Mouse (Mus musculus) myocyte (in vitro differentiated cells): Measurements from ENCODE around the gene Prrx2.
A peak's percentile ranks its signal among the peaks of the same experiment; 100 is the strongest.

ENCODE experiments used
- CEBPB ChIP-seq: IDR thresholded peaks from 2 replicates; pipeline ENCODE4 v1.6.1; 2011; ENCODE audit warnings: mild to moderate bottlenecking, moderate library complexity; ENCODE audit not compliant: poor library complexity, insufficient read depth, severe bottlenecking
- E2F4 ChIP-seq: IDR thresholded peaks from one replicate; pipeline ENCODE4 v1.6.1; 2011; ENCODE audit warnings: mild to moderate bottlenecking, control low read depth, moderate library complexity; ENCODE audit not compliant: insufficient read depth
- MAX ChIP-seq: IDR thresholded peaks from one replicate; pipeline ENCODE4 v1.6.1; 2011; ENCODE audit warnings: low read depth, mild to moderate bottlenecking, control low read depth
- MYOD1 ChIP-seq, 3 experiments: IDR thresholded peaks; one replicate each; pipeline ENCODE4 v1.6.1; 2011; ENCODE audit warnings: control low read depth in 2 of 3, low read depth in 2 of 3, mild to moderate bottlenecking in 2 of 3, moderate library complexity in 1 of 3; ENCODE audit not compliant: insufficient read length in 2 of 3, control insufficient read depth in 1 of 3
- MYOG ChIP-seq, 3 experiments: IDR thresholded peaks; one replicate each; pipeline ENCODE4 v1.6.1; 2011; ENCODE audit warnings: control low read depth in 2 of 3, low read depth in 2 of 3, mild to moderate bottlenecking in 2 of 3; ENCODE audit not compliant: insufficient read length in 2 of 3, control insufficient read depth in 1 of 3, insufficient read depth in 1 of 3
- POLR2A ChIP-seq: IDR thresholded peaks from one replicate; pipeline ENCODE4 v1.6.1; 2011; ENCODE audit warnings: low read depth, mild to moderate bottlenecking, control low read depth, moderate library complexity; ENCODE audit not compliant: insufficient read length
- POLR2AphosphoS2 ChIP-seq: IDR thresholded peaks from one replicate; pipeline ENCODE4 v1.6.1; 2011; ENCODE audit warnings: low read depth, control low read depth; ENCODE audit not compliant: insufficient read length
- TCF12 ChIP-seq: IDR thresholded peaks from one replicate; pipeline ENCODE4 v1.6.1; 2011; ENCODE audit warnings: mild to moderate bottlenecking, control low read depth; ENCODE audit not compliant: poor library complexity, insufficient read depth, severe bottlenecking
- TCF3 ChIP-seq: IDR thresholded peaks from one replicate; pipeline ENCODE4 v1.6.1; 2011; ENCODE audit warnings: low read depth, control low read depth; ENCODE audit not compliant: insufficient read length
- USF1 ChIP-seq: IDR thresholded peaks from one replicate; pipeline ENCODE4 v1.6.1; 2011; ENCODE audit warnings: low read depth, mild to moderate bottlenecking, control low read depth, moderate library complexity

GRCm38 (mm10) chr2:30808296-30808655 is 26.5 kb upstream of the Prrx2 start:
- TF ChIP-seq MAX (no peak), POLR2A (no peak), USF1 (no peak), TCF12 (no peak), MYOG (IDR thresholded peaks at IDR 0.05; ENCODE audit: control insufficient read depth in 1 of 3, insufficient read depth in 1 of 3, insufficient read length in 2 of 3, low read depth in 2 of 3) (peak in 1 of 3 experiments; percentile 18), POLR2AphosphoS2 (no peak), CEBPB (no peak), E2F4 (no peak), TCF3 (no peak), MYOD1 (IDR thresholded peaks at IDR 0.05; ENCODE audit: control insufficient read depth in 1 of 3, insufficient read length in 2 of 3, low read depth in 2 of 3) (peak in 1 of 3 experiments; percentile 14)
